Mouse (Mus musculus) left cerebral cortex, adult 8-10 months (tissue): ENCODE measurements around the gene Rab17. TPM values are rescaled to one million over a fixed set of nuclear protein-coding genes. Genes with fewer than 3 reads are reported as not detected.

Experiments
- DNase-seq, 2 experiments: peaks; one replicate each; pipeline ENCODE4 v3.0.0; 2022; ENCODE audit warnings: low spot score in 2 of 2
- total RNA-seq, 4 experiments: library from RNA; stranded (reverse); gene quantifications; 2 replicates each; pipeline ENCODE4 v1.2.4; 2022

Gene Rab17
- total RNA-seq, 4 experiments from 2014 or later = 0.59 TPM; not detected in 3

DNA sequence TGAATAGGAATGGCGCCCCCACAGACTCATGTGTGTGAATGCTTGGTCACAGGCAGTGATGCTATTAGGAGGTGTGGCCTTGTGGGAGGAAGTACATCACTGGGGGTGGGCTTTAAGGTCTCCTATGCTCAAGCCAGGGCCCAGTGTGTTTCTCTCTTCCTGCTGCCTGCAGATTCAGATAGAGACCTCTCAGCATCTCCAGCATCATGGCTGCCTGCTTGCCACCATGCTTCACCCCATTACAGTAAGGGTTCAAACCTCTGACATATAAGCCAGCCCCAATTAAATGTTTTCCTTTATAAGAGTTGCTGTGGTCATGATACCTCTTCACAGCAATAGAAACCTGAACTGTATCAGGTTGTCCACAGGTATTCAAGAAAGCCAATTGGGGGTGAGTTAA is 26.5 kb upstream of the Rab17 start:
- DNase-seq = no peak

DNA sequence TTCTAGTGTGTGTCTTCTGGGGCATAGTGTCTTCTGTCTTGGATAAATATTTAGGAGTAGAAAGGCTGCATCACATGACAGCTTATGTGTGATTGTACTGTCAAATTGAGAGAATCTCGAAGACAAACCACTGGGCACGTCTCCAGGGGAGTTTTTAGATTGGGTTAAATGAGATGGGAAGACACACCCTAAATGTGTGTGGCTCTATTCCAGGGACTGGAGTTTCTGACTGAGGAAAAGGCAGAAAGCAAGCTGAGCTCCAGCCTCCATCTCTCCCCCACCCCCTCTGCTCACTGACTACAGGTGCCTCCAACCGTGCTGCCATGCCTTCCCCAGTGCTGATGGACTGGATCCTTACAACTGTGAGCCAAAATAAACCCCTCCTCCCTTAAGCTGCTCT is 11.9 kb upstream of the Rab17 start:
- DNase-seq = no peak

DNA sequence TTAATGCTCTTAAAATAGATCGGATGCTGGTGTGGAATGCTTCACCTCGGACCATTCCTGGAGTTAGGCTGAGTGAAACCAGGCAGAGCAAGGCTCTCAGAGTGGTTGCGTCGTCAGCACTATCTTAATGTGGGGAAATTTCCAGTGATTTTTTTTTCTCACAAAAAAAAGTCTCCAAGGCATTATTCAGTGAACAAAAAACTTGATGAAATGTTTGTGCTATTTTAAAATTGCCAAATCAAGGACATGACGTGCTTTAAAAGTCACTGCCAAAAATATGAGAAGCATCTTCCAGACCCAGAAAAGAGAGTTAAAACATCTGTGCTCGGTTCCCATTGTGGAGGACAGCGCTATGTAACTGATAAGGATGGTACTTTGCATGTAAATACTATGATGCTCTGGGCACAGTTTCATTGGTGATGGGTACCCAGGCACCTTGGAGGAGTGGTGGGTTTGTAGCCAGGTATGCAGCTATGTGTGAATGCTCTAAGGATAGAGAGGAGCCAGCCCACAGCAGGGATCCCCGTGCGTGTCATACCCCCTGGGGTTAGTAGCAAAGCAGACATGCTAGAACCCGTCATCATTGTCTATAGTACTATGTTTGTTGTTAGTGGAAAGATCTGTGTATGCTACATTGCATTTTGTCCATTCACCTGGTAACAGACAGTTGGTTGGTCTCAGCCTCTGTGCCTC is 11.3 kb upstream of the Rab17 start:
- no peak for DNase-seq

DNA sequence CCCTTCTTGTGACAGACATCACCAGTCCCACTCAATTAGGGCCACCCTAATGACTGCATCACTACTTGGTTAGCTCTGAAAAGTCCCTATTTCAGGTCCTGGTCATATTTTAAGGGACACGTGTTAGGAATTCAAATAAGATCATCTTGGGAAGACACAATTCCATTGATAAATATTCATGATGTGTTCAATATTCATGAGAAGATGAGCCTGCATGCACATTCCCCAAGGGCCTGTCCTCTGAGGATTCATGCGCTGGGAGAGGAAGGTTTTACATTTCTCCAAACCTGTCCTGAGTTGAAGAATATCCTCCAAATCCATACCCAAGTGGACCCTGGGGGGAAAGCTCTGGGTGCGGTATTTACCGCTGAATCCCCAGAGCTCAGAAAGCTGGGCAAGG is 6.5 kb upstream of the Rab17 start:
- DNase-seq = no peak

GRCm38 (mm10) chr1:90974906-90975649 is 5.6 kb upstream of the Rab17 start:
- peak; percentile 28 to 72 for DNase-seq

- DNase-seq = no peak
These were observed 4.1 kb upstream of the Rab17 start for GRCm38 (mm10) chr1:90973574-90973911.

DNA sequence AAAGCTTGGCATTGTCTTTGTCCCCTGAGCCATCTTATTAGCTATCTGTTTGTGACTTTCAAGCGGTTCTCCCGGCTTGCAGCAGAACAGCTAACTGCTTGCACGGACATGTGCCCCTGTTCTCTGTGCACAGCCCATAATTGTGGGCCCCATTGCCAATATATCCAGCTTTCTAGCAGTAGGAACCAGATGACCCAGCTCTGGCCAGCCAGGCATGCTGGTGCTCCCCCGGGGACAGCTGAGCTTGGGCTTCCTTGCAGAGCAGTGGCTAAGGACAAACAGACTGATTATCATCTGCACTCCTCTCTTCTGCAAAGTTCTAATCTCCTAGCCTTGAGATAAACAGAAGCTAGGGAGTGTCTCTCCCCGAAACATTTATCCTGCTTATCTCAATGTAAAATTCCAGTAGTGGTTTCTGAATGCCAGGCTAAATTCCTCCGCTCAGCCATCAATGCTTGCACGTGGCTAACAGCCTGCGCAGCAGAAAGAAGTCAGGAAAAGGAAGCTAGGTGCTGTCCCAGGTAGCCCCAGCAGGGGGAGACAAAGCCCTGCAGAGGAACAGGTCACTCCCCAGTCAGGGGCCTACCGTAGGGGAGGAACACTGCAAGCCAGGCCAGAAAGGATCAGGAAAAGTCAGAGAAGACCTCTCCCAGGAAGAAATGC is 3.6 kb upstream of the Rab17 start:
- DNase-seq = peak; percentile 76 to 99

DNA sequence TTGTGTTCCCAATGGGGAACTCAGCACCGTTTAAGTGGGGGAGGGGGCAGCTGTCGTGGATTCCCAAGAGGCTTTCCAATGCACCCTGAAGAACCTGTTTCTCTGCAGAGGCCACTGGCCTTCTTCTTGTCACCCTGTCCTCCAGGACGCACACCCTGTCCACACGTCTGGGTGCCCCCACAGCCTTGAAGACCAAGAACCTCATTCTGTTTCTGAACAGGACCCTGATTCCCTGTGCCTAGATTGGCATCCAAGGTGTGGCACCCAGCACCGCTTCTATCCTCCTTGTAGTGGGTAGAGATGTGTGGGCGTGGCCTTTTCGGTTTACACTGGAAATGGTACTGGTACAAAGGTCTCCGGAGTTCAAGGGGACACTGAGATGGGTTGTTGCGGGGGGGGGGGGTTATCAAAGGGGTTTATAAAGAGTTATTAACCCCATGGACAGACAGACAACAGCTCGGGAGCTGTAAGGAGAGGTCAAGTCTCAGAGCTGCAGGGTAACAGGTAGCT is 475 bp upstream of the Rab17 start:
- no peak for DNase-seq

- DNase-seq = no peak
These were observed 812 bp downstream of the Rab17 start for GRCm38 (mm10) chr1:90968649-90969048.

DNA sequence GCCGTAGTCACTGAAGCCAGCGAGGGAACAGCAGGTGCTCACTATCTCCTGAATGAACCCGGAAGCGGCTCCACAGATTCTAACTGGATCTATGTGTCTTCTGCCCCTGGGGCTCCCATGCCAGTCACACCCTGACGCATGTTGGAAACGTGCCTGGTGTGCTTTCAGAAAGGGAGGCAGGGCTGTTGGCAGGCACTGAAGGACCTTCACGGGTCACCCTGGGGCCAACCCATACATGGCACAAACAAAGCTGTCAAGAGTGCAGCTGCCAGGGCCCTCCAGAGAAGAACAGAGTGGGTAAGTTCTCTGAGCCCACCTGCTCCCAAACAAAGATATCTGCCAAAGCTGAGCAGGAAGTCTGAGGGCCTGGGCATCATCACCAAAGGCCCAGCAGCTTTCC is 1.9 kb downstream of the Rab17 start:
- DNase-seq = no peak

DNA sequence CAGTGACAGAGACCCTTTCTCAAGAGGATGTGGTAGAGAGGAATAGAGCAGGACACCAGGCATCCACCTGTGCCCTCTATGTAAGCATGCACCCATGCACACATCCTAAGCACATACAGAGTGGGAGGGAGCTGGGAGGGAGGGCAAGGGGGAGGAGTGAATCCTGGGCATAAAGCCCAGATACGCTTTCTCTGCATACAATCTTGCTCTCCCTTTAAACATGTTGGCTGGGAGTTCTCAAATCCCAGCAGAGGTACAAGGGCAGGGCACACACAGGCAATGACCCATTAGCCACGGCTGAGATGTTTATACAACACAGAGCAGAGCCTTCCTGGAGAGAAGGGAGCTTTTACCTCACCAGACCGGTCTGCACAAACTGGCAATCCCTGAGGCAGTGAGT is 6.5 kb downstream of the Rab17 start:
- no peak for DNase-seq

DNA sequence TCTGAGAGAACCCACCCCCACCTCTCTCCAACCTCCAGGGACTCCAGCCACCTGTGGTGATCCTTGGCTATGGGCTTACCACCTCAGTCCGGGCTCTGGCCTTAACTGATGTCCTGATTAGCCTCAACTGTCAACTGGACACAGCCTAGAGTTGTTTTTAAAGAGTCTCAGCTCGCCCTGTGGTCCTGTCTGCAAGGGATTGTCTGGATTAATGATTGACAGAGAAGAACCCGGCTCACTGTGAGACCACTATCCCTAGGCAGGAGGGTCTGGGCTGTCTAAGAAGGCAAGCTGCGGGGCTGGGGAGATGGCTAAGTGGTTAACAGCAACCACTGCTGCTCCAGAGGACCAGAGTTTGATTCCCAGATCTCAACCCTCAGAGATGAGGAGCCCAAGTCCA is 6.9 kb downstream of the Rab17 start:
- no peak for DNase-seq

DNA sequence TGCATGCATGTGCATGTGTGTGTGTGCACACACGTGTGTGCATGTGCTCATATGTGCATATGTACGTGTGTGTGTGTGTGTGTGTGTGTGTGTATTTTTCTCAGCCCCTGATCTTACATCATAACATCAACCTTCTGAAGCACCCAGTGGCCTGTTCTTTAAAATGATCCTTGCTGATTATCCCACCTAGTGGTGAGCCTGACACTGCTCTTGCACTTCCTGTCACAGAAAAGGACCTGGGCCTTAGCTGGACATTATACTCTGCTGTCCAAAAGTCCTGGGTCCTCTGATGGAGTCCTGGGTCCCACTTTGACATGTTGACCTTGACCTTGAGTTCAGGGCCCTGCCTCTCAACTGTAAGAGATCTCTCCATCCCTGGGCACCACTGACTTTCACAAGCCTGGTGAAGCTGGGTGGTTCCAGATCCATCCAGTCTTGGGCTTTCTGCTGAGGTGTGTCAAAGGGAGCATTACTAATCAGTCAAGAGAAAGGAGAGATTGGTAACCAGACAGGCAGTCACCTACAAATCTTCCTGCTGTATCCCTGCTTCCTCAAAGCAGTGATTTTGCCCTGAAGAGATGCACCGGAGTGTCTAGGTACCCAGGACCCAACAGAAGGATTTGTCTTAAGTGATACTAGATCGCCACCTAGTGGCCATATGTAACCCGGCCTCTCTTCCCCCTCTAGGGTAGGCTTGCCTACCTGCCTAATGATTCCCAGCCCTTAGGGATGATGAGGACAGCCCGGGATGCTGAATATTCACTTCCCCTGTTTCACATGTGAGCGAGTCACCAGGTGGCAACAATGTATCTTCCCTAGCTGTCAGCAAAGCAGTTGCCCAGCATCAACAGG is 13.0 kb downstream of the Rab17 start:
- peak in 1 of 2 experiments; percentile 33 for DNase-seq

GRCm38 (mm10) chr1:90953688-90954087 is 15.8 kb downstream of the Rab17 start:
- no peak for DNase-seq

GRCm38 (mm10) chr1:90952808-90953207 is 16.7 kb downstream of the Rab17 start, which contains the start of gene Prlh:
Gene Prlh, plus strand, starts transcription at chr1:90953108.
- no peak for DNase-seq

- DNase-seq = no peak
These were observed 17.8 kb downstream of the Rab17 start for GRCm38 (mm10) chr1:90951670-90952069.

DNA sequence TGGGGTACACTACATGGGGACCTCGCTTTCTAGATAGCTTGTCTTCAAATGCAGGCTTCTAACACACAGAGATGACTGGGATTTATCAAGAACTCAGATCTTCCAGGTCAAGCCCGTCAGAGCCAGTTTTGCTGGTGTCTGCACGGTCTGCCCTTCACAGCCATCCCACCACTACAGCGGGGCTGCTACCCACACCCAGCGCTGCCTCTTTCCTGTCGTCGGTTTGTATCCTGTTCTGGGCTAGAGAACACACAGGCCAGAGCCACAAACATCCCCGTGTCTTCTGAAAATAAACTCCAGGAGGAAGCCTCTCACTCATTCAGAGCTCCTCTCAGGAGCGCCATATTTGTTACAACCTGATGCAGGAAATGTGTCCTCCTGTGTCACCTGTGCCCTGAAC is 20.2 kb downstream of the Rab17 start:
- no peak for DNase-seq

GRCm38 (mm10) chr1:90947252-90947651 is 22.2 kb downstream of the Rab17 start:
- DNase-seq = no peak

DNA sequence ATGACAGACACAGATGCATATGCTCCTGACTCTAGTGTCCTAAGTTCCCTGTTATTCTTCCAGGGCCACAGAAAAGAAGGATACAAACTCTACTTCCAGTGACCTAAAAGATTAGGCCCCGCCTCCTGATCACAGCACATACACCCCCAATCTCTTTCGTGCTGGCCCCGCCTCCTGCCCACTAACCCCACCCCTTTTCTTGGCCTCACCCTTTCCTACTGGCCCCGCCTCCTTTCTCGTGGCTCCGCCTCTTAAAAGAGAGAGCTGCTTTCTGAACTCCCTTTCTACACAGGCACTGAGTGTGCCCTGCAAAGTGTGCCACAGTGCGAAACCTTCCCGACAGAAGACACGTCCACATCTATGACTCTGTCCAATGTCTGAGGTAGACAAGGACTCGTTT is 24.3 kb downstream of the Rab17 start:
- DNase-seq = no peak

DNA sequence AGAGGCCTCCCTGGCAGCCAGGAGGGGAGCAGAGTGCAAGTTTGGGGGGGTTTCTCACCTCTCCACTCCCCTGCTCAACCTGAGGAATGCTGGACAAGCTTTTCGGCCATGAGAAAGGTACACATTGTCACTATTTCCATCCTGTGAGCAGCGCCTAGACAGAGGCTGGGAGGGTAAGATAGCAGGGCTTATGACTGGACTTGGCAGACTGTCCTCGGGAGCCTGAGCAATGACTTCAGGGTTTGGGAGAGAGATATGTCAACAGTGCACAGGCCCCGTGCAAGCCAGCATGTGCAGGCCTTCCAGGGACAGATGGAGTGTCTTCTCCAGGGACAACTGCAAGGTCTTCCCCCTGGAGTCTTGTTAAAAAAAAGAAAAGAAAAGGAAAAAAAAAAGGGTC is 29.5 kb downstream of the Rab17 start:
- no peak for DNase-seq

DNA sequence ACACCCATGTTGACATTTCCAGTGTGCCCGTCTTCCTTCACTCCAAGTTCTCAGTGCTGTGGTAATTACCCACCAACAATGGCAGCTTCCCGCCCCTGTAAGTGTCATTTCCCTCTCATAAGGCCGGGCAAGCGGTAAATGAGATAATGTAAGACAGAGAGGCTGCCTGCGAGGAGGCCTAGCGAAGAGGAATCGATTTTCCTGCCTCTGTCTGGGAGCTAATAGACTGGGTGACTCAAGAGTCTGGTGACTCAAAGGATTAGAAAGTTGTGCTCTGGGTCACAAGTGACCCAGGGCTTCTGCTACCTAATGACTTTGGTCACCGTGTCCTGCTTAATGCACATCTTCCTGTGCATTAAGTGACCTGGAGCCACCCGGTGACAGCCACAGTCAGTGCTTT is 32.5 kb downstream of the Rab17 start:
- no peak for DNase-seq

GRCm38 (mm10) chr1:90933001-90933400 is 36.5 kb downstream of the Rab17 start:
- DNase-seq = no peak
